Mouse (Mus musculus): ENCODE results near the gene Tut1. TPM values are rescaled to one million over a fixed set of nuclear protein-coding genes. Genes with fewer than 3 reads are reported as not detected.
A peak's percentile ranks its signal among the peaks of the same experiment; 100 is the strongest.

Gene Tut1
- polyA plus RNA-seq, 1 experiment from 2014 or later: 35.2 TPM

- Histone ChIP-seq H3K4me1 (ENCODE audit: control insufficient read depth, insufficient read depth, low read length) (peaks cover 16% of the 10 kb centered on the region), H3K9me3 (ENCODE audit: control insufficient read depth, low read length) (no peaks in the 10 kb centered on the region), H3K4me3 (ENCODE audit: low read depth, low read length) (no peak overlapping the region; the same call in 1 of the 2 replicates), H3K36me3 (ENCODE audit: control insufficient read depth, insufficient read depth, low read length) (peaks cover 10% of the 10 kb centered on the region), H3K27me3 (ENCODE audit: control insufficient read depth, insufficient read depth, low read length) (no peaks in the 10 kb centered on the region), H3K9ac (ENCODE audit: low read length) (peak overlapping the region; percentile 99), H3K27ac (replicated peaks; ENCODE audit: low read depth, low read length) (no peak overlapping the region; the same call in 1 of the 2 replicates), H3K4me2 (ENCODE audit: low read depth, severe bottlenecking) (peak overlapping the region; percentile 44)
- ATAC-seq (ENCODE audit: insufficient number of reproducible peaks, low FRiP score, low TSS enrichment, low read depth) (no peak), DNase-seq (ENCODE audit: low spot score) (no peak)
- WGBS: 75% methylated on average over 15 of the region's 15 CpGs
These were observed 13.0 kb upstream of the Tut1 start for GRCm38 (mm10) chr19:8940526-8941133.

- DNase-seq (ENCODE audit: low spot score) (no peak), ATAC-seq (ENCODE audit: insufficient number of reproducible peaks, low FRiP score, low TSS enrichment, low read depth) (0 out of 2 replicates have a peak, but pooled peaks have one; percentile 15)
- Histone ChIP-seq H3K4me1 (ENCODE audit: control insufficient read depth, insufficient read depth, low read length) (peaks cover 16% of the 10 kb centered on the region), H3K27me3 (ENCODE audit: control insufficient read depth, insufficient read depth, low read length) (no peaks in the 10 kb centered on the region), H3K9me3 (ENCODE audit: control insufficient read depth, low read length) (no peaks in the 10 kb centered on the region), H3K4me2 (ENCODE audit: low read depth, severe bottlenecking) (peak overlapping the region; percentile 44), H3K36me3 (ENCODE audit: control insufficient read depth, insufficient read depth, low read length) (peaks cover 15% of the 10 kb centered on the region), H3K27ac (replicated peaks; ENCODE audit: low read depth, low read length) (peak overlapping the region; percentile 99), H3K4me3 (ENCODE audit: low read depth, low read length) (peak overlapping the region; percentile 98), H3K9ac (ENCODE audit: low read length) (peak overlapping the region; percentile 99)
- 34% methylated on average over 10 of the region's 10 CpGs for WGBS
These were observed 12.5 kb upstream of the Tut1 start for GRCm38 (mm10) chr19:8941136-8941514.

- Histone ChIP-seq H3K4me3 (ENCODE audit: low read depth, low read length) (peak within 1 kb of the TSS; percentile 98), H3K9me3 (ENCODE audit: control insufficient read depth, low read length) (no peaks in the 10 kb centered on the region)
These were observed 12.0 kb upstream of the Tut1 start, which contains the start of gene Mta2 for GRCm38 (mm10) chr19:8941515-8942217. Gene Mta2, plus strand, starts transcription at chr19:8941875.

DNA sequence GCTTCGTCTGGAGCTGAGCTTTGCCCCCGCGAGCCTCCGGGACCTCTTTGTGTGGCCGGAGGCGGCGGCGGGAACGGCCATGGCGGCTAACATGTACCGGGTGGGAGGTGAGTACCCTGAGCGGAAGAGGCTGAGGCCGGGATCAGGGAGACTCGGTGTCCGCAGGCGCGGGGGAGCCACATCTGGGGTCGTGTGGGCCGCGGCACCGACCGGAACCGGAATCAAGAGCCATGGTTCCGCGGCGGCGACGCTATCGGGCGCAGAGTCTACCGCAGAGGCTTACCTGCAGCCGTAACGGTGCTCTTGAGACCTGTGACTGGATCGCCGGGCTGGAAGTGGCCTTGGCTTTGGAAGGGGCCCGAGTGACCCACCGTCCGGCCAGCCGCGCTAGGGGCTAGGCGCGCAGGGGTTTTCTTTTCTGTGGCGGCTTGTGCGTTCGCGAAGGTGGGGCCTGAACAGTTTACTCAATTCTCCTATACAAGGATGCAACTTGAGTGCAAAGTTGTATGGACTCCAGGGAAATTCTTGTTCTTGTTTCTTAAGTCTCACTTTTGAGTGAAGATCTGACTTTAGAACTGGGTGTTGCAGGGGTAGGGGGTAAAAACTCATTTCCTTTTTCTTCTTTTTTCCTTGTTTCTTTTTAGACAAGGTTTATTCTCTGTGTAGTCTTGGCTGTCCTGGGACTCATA lies 11.2 kb upstream of the Tut1 start:
- Histone ChIP-seq H3K4me1 (ENCODE audit: control insufficient read depth, insufficient read depth, low read length) (peaks cover 16% of the 10 kb centered on the region), H3K9ac (ENCODE audit: low read length) (peak overlapping the region; percentile 99), H3K27ac (replicated peaks; ENCODE audit: low read depth, low read length) (peak overlapping the region; percentile 99), H3K36me3 (ENCODE audit: control insufficient read depth, insufficient read depth, low read length) (peaks cover 25% of the 10 kb centered on the region), H3K4me3 (ENCODE audit: low read depth, low read length) (peak overlapping the region; percentile 98), H3K9me3 (ENCODE audit: control insufficient read depth, low read length) (no peaks in the 10 kb centered on the region), H3K27me3 (ENCODE audit: control insufficient read depth, insufficient read depth, low read length) (no peaks in the 10 kb centered on the region), H3K4me2 (ENCODE audit: low read depth, severe bottlenecking) (peak overlapping the region; percentile 44)
- DNase-seq (ENCODE audit: low spot score) (no peak), ATAC-seq (ENCODE audit: insufficient number of reproducible peaks, low FRiP score, low TSS enrichment, low read depth) (peak; percentile 41)
- under 1% methylated on average over 46 of the region's 46 CpGs for WGBS

More at GRCm38 (mm10) chr19:8941515-8942217, 12.0 kb upstream of the Tut1 start, which contains the start of gene Mta2:
- peak; percentile 87 for ATAC-seq (ENCODE audit: insufficient number of reproducible peaks, low FRiP score, low TSS enrichment, low read depth)
- Histone ChIP-seq H3K4me1 (ENCODE audit: control insufficient read depth, insufficient read depth, low read length) (peaks cover 16% of the 10 kb centered on the region), H3K36me3 (ENCODE audit: control insufficient read depth, insufficient read depth, low read length) (peaks cover 19% of the 10 kb centered on the region), H3K27me3 (ENCODE audit: control insufficient read depth, insufficient read depth, low read length) (no peaks in the 10 kb centered on the region), H3K27ac (replicated peaks; ENCODE audit: low read depth, low read length) (peak within 1 kb of the TSS; percentile 99), H3K4me2 (ENCODE audit: low read depth, severe bottlenecking) (peak within 1 kb of the TSS; percentile 44), H3K9ac (ENCODE audit: low read length) (peak within 1 kb of the TSS; percentile 99)
- peak; percentile 98 for DNase-seq (ENCODE audit: low spot score)
- WGBS: under 1% methylated on average over 64 of the region's 64 CpGs

- Histone ChIP-seq H3K36me3 (ENCODE audit: control insufficient read depth, insufficient read depth, low read length) (peaks cover 31% of the 10 kb centered on the region), H3K27ac (replicated peaks; ENCODE audit: low read depth, low read length) (no peak overlapping the region), H3K4me2 (ENCODE audit: low read depth, severe bottlenecking) (peak overlapping the region; percentile 44), H3K9ac (ENCODE audit: low read length) (peak overlapping the region; percentile 99), H3K27me3 (ENCODE audit: control insufficient read depth, insufficient read depth, low read length) (no peaks in the 10 kb centered on the region), H3K4me1 (ENCODE audit: control insufficient read depth, insufficient read depth, low read length) (peaks cover 16% of the 10 kb centered on the region), H3K9me3 (ENCODE audit: control insufficient read depth, low read length) (no peaks in the 10 kb centered on the region), H3K4me3 (ENCODE audit: low read depth, low read length) (peak overlapping the region; percentile 98)
- DNase-seq (ENCODE audit: low spot score) (no peak), ATAC-seq (ENCODE audit: insufficient number of reproducible peaks, low FRiP score, low TSS enrichment, low read depth) (no peak)
- 71% methylated on average over 2 of the region's 2 CpGs for WGBS
These were observed 10.6 kb upstream of the Tut1 start for GRCm38 (mm10) chr19:8943047-8943446.

- Histone ChIP-seq H3K4me1 (ENCODE audit: control insufficient read depth, insufficient read depth, low read length) (peaks cover 16% of the 10 kb centered on the region), H3K27ac (replicated peaks; ENCODE audit: low read depth, low read length) (no peak overlapping the region), H3K36me3 (ENCODE audit: control insufficient read depth, insufficient read depth, low read length) (peaks cover 40% of the 10 kb centered on the region), H3K4me2 (ENCODE audit: low read depth, severe bottlenecking) (peak overlapping the region; percentile 44; the same call in 1 of the 2 replicates), H3K9ac (ENCODE audit: low read length) (0 out of 2 replicates have a peak overlapping the region, but pooled peaks have one; percentile 27), H3K4me3 (ENCODE audit: low read depth, low read length) (peak overlapping the region; percentile 16; the same call in 1 of the 2 replicates), H3K9me3 (ENCODE audit: control insufficient read depth, low read length) (no peaks in the 10 kb centered on the region), H3K27me3 (ENCODE audit: control insufficient read depth, insufficient read depth, low read length) (no peaks in the 10 kb centered on the region)
- 74% methylated on average over 5 of the region's 5 CpGs for WGBS
- ATAC-seq (ENCODE audit: insufficient number of reproducible peaks, low FRiP score, low TSS enrichment, low read depth) (no peak), DNase-seq (ENCODE audit: low spot score) (no peak)
These were observed 9.6 kb upstream of the Tut1 start for GRCm38 (mm10) chr19:8944062-8944461.

DNA sequence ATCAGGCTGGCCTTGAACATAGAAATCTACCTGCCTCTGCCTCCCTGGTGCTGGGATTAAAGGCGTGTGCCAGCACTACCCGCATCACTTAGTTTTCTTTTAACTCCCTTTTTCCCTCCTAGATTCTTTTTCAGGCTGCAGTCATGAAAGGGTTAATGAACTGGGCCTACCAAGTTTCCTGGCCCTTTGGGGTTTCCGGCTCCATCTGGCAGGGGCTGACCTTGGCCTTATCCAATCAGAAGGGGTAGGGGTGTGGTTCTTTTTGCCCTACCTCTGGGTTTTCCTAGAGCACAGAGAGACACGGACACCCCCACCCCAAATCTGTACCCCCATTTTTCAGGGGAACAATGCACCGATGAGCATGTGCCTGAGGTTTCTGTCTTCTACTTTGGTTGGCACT lies 8.9 kb upstream of the Tut1 start:
- Histone ChIP-seq H3K9me3 (ENCODE audit: control insufficient read depth, low read length) (no peaks in the 10 kb centered on the region), H3K27me3 (ENCODE audit: control insufficient read depth, insufficient read depth, low read length) (no peaks in the 10 kb centered on the region), H3K4me2 (ENCODE audit: low read depth, severe bottlenecking) (peak overlapping the region; percentile 20), H3K4me3 (ENCODE audit: low read depth, low read length) (0 out of 2 replicates have a peak overlapping the region, but pooled peaks have one; percentile 1), H3K9ac (ENCODE audit: low read length) (no peak overlapping the region), H3K4me1 (ENCODE audit: control insufficient read depth, insufficient read depth, low read length) (peaks cover 16% of the 10 kb centered on the region), H3K27ac (replicated peaks; ENCODE audit: low read depth, low read length) (no peak overlapping the region), H3K36me3 (ENCODE audit: control insufficient read depth, insufficient read depth, low read length) (peaks cover 42% of the 10 kb centered on the region)
- no peak for ATAC-seq (ENCODE audit: insufficient number of reproducible peaks, low FRiP score, low TSS enrichment, low read depth)
- peak; percentile 81 for DNase-seq (ENCODE audit: low spot score)
- WGBS: 44% methylated on average over 5 of the region's 5 CpGs

DNA sequence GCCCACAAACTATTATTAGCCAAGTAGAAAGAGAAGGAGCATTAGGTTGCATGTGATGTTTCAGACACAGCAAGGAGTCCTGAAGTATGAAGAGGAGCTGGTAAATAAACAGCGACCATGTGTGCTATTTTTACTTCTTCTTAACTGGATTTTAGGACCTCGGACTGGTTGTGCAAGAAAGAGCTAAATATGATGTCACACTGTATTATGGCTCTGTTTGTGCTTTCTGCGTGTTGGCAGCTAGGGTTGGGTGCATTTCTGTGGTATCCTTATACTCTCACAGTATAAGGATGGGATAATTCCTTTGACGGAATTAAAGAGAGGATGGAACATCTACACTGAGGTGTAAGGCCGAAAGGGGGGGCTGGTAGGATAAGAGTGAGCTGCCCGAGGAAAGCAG lies 8.4 kb upstream of the Tut1 start:
- H3K27ac ChIP-seq (replicated peaks; ENCODE audit: low read depth, low read length): no peak overlapping the region
- peaks cover 42% of the 10 kb centered on the region for H3K36me3 ChIP-seq (ENCODE audit: control insufficient read depth, insufficient read depth, low read length)
- no peak for DNase-seq (ENCODE audit: low spot score)
- WGBS: 89% methylated on average over 6 of the region's 6 CpGs
- H3K4me2 ChIP-seq (ENCODE audit: low read depth, severe bottlenecking): peak overlapping the region; percentile 20; the same call in 1 of the 2 replicates
- H3K4me1 ChIP-seq (ENCODE audit: control insufficient read depth, insufficient read depth, low read length): peaks cover 16% of the 10 kb centered on the region
- ATAC-seq (ENCODE audit: insufficient number of reproducible peaks, low FRiP score, low TSS enrichment, low read depth): no peak
- H3K27me3 ChIP-seq (ENCODE audit: control insufficient read depth, insufficient read depth, low read length): no peaks in the 10 kb centered on the region
- no peak overlapping the region for H3K9ac ChIP-seq (ENCODE audit: low read length)
- no peaks in the 10 kb centered on the region for H3K9me3 ChIP-seq (ENCODE audit: control insufficient read depth, low read length)
- H3K4me3 ChIP-seq (ENCODE audit: low read depth, low read length): 0 out of 2 replicates have a peak overlapping the region, but pooled peaks have one; percentile 1
